Mouse (Mus musculus) B cell, adult 2 months (primary cell): ENCODE results near the gene Tmem121b.

Experiments used
- DNase-seq, 2 experiments: peaks; one replicate each; pipeline ENCODE4 v3.0.0; 2022

The Tmem121b gene

DNA sequence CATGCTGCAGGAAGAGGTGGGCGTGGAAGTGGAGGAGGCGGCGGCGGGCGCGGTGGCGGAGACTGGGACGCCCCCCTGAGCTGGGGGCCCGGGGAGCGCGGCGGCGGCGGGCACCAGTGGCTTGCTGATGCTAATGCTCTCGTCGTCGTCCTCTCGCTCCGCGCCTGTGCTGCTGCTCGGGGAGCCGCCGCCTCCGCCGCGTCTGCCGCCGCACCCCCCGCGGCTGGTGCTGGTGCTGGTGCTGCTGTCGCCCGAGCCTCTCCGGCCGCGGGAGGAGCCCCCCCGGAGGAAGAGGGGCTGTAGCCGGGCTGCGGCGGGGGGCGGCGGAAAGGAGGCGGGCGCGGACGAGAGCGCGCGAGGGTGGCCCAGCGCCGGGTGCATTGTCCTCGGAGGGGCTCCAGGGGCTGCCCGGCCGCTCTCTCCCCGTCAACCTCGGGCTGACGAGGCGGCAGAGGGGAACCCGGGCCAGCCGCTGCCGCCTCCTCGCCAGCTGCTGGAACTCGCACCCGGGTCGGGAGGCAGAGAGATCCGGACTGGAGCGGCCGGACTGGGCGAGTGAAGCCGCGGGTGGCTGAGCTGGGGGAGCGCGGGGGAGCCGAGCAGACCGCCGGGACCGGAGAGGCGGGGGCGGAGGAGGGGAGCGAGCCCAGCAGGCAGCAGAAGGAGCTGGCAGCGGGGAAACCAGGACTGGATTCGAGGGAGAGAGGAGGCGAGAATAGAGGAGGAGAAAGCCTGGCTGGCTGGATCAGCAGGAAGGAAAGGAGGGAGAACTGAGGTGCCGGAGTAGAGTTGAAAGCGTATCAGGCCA is at the start of gene Tmem121b:
Gene Tmem121b (minus strand): TSS at position 434 of the 808 bp plus-strand sequence.
- peak; percentile 44 to 48 for DNase-seq

DNA sequence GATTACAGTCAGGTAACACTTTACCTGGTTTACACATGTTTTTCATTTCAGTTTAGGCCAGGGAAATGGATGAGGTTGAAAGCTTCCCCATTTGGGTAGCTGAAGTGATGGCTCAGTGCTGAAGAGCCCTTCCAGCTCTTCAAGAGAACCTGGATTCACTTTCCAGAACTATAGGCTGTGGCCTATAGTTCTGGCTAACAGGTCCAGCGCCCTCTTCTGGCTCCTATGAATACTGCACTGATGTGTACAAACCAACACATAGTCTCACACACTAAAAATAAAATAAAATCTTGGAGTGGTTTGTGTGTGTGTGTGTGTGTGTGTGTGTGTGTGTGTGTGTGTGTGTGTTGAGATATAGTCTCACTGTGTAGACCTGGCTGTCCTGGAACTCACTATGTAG is 48.5 kb upstream of the Tmem121b start:
- peak; percentile 32 for DNase-seq

DNA sequence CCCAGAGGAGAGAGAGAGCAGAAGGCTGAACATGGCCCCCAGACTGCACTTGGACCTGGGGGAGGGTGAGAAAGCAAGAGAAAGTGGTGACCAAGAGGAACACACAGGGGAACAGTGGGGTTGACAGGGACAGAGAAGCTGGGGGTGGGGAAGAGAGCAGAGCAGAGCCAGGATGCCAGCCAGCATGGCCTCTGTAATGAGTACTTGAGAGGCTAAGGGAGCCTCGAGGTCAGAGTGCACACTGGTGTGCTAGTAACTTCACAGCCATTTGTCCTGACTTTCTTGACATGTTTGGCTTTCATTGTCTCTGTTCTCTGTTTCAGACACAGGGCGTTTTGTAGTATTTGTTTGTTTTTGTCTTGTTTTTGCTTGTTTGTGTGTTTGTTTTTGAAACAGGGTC is 47.8 kb upstream of the Tmem121b start:
- no peak for DNase-seq

DNA sequence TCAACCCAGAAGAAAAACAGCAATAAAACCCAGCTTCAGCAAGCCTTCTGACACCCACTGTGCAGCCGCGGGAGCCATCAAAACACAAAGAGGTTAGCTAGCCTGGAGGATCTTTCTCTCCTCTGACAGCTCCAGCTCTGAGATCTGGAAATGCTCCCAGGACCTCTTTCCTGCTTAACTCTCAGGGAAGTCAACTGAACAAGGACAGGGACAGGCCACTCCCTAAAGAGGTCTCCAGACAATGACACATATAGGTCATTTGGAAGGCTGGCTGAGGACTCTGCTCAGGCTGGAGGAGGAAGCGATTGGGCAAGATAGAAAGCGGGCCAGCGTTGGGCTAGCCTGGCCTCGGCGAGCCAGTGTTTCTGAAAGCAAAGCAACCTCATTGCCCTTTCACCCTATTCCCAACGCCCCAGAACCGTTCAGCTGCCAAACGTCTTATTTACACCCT is 46.2 kb upstream of the Tmem121b start:
- DNase-seq: no peak

DNA sequence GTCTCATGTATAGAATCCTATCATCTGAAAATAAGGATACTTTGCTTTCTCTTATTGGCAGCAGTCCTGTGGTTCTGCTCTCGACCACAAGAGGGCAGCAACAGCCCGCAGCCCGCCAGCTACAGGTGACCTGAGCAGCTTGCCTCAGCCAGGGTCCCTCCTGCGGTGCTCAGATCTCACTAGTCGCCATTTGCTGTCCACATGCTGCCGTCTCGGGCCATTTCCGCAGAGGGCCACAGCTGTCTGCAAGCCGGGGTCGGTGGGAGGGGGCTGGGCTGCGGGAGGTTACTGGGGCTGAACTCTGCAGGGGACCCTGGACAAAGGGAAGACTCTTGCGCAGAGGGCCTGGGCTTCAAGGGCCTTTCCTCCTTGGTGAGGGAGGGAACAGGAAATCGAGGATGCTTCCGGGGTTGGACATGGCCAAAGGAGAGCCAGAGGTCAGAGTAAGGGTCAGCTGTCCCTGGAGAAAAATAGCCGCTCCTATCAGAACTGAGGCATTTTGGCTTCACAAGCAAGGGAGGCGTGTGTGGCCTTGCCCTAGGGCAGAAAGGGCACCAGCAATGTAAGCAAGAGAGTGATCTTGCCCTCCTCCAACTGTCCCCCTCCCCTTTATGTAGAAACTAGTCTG is 45.6 kb upstream of the Tmem121b start:
- peak; percentile 83 to 84 for DNase-seq

DNA sequence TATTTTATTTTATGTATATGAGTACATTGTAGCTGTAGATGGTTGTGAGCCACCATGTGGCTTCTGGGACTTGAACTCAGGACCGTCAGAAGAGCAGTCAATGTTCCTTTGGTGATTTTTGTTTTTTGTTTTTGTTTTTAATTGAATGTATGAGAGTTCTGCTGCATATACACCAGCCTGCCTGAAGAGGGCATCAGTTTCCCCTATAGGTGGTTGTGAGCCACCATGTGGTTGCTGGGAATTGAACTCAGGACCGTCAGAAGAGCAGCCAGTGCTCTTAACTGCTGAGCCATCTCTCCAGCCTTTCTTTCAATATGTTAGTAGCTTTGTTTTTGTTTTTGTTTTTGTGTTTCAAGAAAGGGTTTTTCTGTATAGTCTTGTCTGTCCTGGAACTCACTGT is 42.7 kb upstream of the Tmem121b start:
- DNase-seq: peak in 1 of 2 experiments; percentile 17

DNA sequence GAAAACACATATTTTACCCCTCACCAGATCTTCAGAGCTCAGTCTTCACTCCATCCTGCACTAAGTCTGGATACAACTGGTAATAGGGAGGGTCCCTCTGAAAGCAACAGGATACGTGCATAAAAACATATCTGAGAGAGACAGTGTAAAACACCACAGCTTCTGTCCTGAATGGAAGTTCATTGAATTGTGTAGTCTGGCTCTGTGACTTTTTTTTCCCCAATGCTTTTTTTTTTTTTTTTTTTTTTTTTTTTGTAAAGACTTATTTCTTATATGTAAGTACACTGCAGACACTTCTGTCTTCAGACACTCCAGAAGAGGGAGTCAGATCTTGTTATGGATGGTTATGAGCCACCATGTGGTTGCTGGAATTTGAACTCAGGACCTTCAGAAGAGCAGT is 39.0 kb upstream of the Tmem121b start:
- no peak for DNase-seq

DNA sequence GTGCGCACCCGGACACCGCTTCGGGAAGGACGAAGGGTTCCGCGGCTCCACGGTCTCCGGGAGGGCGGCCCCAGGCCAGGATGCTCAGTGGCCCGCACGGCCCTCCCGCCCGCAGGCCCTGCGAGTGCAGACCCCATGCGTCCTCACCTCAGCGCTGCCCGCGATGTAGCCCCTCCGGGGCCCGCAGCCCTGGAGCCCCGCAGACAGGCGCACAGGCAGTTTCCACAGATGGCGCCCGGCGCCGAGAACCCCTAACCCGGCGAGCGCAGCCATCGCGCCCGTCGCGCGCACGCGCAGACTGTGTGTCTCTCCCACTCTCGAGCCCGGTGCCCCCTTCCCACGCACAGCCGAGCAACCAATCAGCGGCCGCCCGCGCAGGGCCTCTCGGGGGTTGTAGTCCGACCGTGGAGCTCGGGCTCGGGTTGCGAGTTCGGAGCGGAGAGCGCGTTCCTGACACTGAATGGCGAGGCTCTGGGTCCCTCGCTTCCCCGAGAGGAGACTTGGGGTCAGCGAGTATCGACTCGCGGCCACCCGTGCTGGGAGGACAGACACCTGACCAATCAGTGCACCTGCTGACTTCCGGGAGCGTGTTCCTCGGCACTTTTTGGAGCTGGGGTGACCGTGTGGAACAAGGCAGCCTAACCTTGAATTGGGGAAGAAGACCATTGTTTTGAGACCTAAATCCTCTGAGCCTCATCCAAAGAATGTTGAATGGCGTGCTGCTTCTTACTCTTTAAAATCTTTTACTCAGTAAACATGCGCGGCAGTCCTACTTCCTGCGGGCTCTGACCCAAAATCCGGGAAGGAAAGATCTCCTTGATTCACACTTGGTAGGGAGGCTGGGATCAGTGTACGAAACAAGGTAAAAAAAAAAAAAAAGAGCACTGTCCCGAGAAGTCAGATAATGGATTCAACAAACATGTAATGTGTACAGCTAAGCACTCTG is 37.7 kb upstream of the Tmem121b start, which contains the start of gene Hdhd5:
Gene Hdhd5 (minus strand): TSS at position 300 of the 946 bp plus-strand sequence.
- peak; percentile 94 for DNase-seq

DNA sequence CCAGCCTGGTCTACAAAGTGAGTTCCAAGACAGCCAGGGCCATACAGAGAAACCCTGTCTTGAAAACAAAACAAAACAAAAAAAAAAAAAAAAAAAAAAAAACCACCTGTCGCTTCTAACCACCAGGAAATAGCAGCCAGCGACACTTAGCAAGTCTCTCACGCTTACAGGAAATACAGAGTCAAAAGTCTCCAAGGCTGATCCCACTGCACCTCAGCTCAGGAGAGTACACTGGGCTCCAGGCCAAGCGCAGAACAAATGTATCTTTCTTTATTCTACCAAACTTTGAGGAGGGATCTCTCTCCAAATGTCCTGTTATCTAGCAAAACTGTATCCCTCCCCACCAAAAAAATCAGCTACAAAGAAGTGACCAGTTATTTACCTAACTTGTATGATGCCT is 35.5 kb upstream of the Tmem121b start:
- no peak for DNase-seq

DNA sequence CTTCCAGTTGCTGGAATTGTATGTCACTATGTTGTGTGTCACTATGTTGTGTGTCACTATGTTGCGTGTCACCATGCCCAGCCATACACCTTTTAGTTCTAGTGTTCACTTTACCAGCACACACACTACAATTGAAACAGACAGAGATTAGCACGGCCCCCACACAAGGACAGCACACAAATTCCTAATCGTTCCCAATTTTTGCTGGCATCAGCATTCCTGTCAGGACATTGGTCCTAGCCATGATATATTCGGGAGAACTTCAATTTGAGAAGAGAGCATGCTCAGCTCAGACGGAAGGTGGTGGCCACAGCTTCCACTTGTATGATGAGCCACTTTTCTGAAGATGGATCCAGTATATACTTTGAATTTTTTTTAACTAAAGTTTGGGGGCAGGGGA is 31.2 kb upstream of the Tmem121b start:
- DNase-seq: no peak

DNA sequence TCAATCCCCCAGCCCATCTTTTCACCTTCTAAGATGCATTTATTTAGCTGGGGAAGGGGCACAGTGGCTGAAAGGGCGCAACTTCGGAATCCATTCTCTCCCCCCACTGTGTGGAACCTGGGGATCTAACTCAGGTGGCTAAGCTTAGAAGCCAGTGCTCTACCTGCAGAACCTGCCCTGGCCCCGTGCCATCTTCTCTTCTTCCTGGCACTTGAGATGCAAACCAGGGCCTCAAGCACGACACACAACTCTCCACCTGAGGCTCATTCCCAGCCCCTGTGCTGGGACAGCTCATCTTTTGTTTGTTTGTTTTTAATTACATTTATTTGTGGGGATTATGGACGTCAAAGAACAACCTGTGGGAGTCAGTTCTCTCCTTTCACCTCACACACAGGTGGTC is 26.0 kb upstream of the Tmem121b start:
- DNase-seq: no peak

DNA sequence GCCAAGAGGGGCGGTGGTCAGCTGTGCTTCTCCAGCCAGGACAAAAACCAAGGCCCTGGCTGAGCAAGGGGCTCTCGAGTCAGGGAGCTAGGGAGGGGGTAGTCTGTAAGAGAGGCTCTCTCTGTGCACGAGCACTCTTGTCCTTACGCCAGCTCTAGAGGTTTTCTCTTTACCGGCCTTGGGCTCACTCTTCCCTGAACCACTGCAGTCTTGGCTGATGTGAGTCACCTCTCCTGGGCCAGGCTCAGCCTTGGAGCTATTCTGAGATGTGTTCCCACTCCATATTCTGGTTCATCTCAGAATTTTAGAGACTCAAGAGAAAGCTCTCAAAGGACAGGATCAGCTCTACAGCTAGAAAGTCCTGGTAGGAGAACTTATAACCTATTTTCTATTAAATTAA is 23.7 kb upstream of the Tmem121b start:
- DNase-seq: no peak

DNA sequence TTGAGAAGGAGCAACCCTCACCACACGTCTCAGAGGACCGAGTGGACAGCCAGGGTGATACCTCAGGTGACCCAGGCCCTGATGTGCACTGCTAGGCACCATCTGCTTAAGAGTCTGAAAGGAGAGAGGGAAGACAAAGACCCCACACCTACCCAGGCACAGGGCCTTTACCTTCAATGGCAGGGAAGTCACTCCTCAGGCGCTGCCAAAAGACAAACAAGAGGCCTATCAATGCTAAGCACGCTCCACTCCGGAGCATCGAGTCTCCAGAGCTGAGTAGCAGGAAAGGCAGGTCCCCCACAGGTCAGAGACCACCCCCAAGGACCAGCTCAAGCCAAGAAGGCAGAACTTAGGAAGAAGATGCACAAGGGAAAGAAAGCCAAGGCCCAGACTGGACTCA is 23.3 kb upstream of the Tmem121b start:
- DNase-seq: no peak

DNA sequence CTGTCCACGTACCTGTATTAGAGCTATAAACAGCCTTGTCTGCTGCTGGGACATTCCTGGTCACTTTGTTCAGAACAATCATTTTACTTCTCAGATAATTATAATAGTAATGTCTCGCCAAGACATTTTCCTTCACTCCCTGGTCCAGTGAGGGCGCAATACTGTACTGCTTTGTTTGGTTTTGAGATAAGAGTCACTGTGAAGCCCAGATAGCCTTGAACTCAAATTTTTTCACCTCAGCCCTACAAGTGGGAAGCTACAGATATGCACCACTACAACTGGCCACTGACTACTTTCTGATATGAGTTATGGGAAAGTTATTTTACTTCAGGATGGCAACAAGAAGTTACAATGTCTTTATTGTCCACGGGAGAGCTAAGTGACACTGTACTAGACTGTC is 22.8 kb upstream of the Tmem121b start:
- DNase-seq: no peak

DNA sequence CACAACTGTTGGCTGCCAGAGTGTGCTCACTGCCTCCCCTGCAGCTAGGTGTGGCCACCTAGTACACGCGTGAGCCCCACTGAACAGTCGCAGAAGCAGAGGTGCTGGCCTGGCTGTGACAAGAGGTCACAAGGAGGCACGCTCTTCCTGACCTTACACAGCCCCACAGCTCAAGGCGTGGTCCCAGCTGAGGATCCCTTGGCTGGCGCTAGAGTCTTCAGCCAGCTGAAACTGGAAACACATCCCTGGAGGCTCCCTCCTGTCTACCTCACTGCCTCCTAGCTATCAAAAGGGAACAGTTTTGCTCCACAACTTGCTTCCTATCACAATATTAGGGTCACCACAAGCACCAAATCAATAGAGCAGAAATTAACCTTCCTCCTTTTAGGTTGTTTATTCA is 17.6 kb upstream of the Tmem121b start:
- no peak for DNase-seq

DNA sequence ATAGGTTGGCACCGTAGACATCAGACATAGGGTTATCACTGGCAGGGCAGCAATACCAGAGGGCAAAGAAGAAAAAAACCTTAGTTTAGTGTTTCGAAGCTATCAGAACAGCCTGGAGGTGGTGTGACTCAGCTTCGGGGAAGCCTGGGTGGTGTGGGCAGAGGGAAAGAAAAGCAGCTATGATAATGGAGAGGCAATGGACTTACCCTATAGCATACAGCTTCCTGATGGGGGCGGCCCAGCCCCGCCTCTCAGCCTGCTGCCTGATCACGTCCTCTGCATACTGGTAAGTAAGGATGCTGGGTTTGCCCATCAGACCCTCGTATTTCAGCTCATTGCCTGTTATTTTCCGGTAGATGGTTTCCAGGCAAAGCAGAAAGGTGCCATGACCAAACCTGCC is 16.8 kb upstream of the Tmem121b start:
- DNase-seq: no peak

DNA sequence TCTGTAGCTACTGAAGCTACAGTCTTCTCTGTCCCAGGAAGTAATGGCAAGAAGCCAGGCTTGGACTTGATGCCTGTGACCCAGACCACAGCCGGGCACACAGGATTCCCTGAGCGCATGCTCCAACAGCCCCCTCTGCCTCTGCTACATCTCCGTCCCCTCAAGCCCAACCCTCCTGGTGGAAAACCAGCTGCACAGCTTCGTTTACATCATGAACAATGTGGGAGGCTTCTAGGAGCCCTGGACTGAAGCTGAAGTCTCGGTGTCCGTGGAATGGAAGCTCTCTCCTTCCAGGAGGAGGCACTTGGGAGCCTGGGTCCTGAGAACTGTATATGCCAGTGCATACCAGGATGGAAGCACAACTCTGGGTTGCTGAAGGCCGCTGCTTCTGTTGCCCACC is 16.4 kb upstream of the Tmem121b start:
- no peak for DNase-seq

DNA sequence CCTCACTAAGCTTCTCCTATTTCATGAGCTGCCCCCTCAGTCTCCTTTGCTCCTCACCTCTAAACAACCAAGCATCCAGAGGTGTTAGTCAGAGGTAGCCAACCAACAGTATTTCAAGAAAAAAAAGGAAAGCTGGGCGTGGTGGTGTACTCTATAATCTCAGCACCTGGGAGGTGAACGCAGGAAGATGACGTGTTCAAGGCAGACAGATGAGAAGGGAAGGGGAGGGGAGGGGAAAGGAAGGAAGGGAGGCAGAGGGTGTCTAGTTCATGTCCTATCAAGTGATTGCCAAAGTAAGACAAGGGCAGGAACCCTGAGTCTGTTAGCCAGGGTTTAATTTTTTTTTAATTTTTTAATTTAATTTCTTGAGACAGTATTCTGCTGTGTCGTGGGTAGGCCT is 15.0 kb upstream of the Tmem121b start:
- DNase-seq: no peak

DNA sequence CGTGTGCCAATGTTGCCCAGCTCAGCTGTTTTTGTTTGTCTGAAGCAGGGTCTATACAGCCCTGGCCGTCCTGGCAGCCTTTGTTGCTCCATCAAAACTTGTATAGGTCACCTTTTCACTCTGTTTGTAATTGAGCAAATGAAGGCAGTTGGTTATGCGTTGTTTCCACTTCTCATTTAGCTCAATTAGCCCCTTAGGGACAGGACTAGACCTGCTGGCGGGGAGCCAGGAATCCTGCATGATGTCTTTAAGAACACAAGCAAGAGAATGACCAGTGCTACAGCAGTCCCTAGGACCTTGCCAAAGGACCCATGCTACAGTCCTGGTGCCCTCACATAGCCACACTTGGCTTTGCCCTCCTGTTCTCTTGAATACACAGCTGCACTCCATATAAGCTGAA is 11.9 kb upstream of the Tmem121b start:
- DNase-seq: no peak

DNA sequence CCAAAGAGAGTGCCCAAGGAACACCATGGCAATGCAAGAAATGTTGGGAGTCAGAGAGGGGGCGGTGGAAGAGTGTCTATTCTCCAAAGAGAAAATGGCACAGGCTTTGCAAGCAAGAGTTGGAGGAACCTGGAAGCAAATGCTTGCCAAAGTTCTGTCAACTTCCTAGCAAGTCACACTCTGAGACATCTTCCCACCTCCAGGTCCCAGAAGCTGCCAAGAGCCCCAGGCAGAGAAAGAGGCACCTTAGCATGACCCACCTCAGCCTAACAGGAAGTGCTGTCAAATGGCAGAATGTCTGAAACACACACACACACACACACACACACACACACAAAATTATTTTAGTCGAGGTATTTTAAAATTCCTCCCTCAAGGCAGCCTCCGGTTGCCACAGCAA is 10.4 kb upstream of the Tmem121b start:
- DNase-seq: no peak

DNA sequence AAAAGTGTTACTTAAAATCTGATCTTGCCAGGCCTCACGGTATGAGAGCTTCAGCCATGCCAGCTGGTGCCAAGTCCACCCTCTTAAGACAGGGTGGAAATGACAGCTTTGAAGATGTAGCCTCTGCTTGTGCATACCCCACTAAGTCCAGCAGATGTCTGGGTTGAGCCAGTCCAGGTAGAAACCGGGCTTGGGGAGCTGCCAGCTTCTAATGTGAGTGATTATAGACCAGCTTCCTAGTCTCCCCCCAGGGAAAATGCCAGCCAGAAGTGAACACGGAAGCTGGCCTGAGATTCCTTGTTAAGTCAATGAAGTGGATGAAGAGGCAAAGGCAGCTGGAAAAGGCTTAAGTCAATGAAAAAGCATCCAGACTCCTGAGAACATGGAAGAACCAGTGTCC is 2.9 kb upstream of the Tmem121b start:
- no peak for DNase-seq

DNA sequence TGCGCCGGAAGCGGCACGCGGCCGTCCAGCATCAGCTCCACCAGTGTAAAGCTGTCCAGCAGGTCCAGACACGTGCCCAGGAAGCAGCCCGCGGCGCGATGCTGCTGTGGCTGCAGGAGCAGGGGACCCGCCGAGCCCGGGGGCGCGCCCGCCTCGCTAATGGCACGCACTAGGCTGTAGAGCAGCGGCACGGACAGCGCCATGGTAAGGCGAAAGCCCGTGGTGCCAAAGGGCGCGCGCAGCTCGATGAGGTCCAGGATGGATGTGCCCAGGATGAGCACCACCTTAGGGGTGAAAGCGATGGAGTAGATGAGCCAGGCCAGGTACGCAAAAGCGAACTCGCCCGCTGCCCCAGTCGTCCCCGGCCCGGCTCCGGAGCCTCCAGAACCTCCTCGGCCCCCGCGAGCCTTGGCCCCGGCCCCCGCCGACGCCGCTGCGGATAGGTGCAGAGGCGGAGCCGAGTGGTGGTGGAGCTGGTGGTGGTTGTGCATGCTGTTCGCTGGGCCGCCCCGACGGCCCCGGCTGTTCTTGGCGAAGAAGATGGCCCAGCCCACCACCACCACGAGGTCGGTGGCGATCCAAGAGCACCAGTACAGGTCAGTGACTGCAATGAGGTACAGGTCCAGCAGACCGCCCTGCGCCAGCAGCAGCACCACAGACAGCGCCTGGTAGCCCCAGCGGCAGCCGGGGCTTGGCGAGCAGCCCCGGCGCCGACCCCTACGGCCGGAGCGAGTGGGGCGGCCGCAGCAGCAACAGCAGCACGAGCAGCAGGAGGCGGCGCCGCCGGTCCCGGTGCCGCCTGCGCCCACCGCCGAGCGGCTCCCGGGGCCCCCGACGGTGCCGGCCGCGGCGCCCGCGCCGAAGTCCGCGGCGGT is 871 bp downstream of the Tmem121b start:
- DNase-seq: peak; percentile 47 to 61
